Mouse (Mus musculus) MEL (cell line): ENCODE measurements around the gene Mslnl. TPM values are rescaled to one million over a fixed set of nuclear protein-coding genes. Genes with fewer than 3 reads are reported as not detected.

Experiments
- DNase-seq: peaks from one replicate; pipeline ENCODE4 v3.0.0; 2011; ENCODE audit warnings: low read depth, low spot score
- H3K27ac ChIP-seq: 2 replicates; pipeline ENCODE4 v1.5.1; 2012; ENCODE audit warnings: low read depth, mild to moderate bottlenecking, control low read depth, low read length, moderate library complexity; ENCODE audit not compliant: control insufficient read depth
- H3K27me3 ChIP-seq, 2 experiments: fragments of 150-350 bp in 1 of 2; sonication (generic) in 1 of 2; 2 replicates each; pipeline ENCODE4 v1.6.1; 2012; ENCODE audit warnings: low read length in 2 of 2, mild to moderate bottlenecking in 2 of 2, improper control_type of control experiment in 1 of 2, moderate library complexity in 1 of 2; ENCODE audit not compliant: insufficient read depth in 2 of 2, control insufficient read depth in 1 of 2
- H3K36me3 ChIP-seq, 2 experiments: 2 replicates each; pipeline ENCODE4 v1.6.1; 2012 to 2014; ENCODE audit warnings: low read length in 2 of 2, improper control_type of control experiment in 1 of 2, inconsistent platforms in 1 of 2, mild to moderate bottlenecking in 1 of 2; ENCODE audit not compliant: insufficient read depth in 2 of 2, control insufficient read depth in 1 of 2
- H3K4me1 ChIP-seq, 2 experiments: fragments of 150-350 bp in 1 of 2; sonication (generic) in 1 of 2; 2 replicates each; pipeline ENCODE4 v1.6.1; 2012; ENCODE audit warnings: low read length in 2 of 2, improper control_type of control experiment in 1 of 2, mild to moderate bottlenecking in 1 of 2; ENCODE audit not compliant: insufficient read depth in 2 of 2, control insufficient read depth in 1 of 2
- H3K4me3 ChIP-seq, 2 experiments: fragments of 150-350 bp in 1 of 2; sonication (generic) in 1 of 2; 2 replicates each; pipeline ENCODE4 v1.5.1; 2012; ENCODE audit warnings: low read depth in 2 of 2, low read length in 2 of 2, mild to moderate bottlenecking in 2 of 2, moderate library complexity in 2 of 2, control low read depth in 1 of 2, improper control_type of control experiment in 1 of 2; ENCODE audit not compliant: control insufficient read depth in 1 of 2, insufficient read depth in 1 of 2
- H3K79me2 ChIP-seq: 2 replicates; pipeline ENCODE4 v1.6.1; 2012; ENCODE audit warnings: mild to moderate bottlenecking, low read length, moderate library complexity; ENCODE audit not compliant: control insufficient read depth, poor library complexity, insufficient read depth
- H3K9ac ChIP-seq: 2 replicates; pipeline ENCODE4 v1.6.1; 2012; ENCODE audit warnings: low read depth, mild to moderate bottlenecking, control low read depth, low read length, moderate library complexity; ENCODE audit not compliant: control insufficient read depth, poor library complexity, severe bottlenecking
- H3K9me3 ChIP-seq: fragments of 150-350 bp; sonication (generic); replicated peaks from 2 replicates; pipeline ENCODE4 v1.6.1; 2012; ENCODE audit warnings: mild to moderate bottlenecking, low read length, improper control_type of control experiment, moderate library complexity; ENCODE audit not compliant: insufficient read depth
- CHD1 ChIP-seq: IDR thresholded peaks from 2 replicates; pipeline ENCODE4 v1.6.1; 2012; ENCODE audit warnings: low read depth, mild to moderate bottlenecking, inconsistent platforms, low read length, improper control_type of control experiment
- CHD2 ChIP-seq: IDR thresholded peaks from 2 replicates; pipeline ENCODE4 v1.6.1; 2011; ENCODE audit warnings: low read length, improper control_type of control experiment
- CTCF ChIP-seq, 3 experiments: IDR thresholded peaks in 2 of 3; conservative IDR thresholded peaks in 1 of 3; 2 replicates each; pipeline ENCODE4 v1.5.1; 2011 to 2012; ENCODE audit warnings: low read length in 3 of 3, low read depth in 2 of 3, mild to moderate bottlenecking in 2 of 3, improper control_type of control experiment in 1 of 3, inconsistent platforms in 1 of 3, mixed read lengths in 1 of 3, moderate library complexity in 1 of 3; ENCODE audit not compliant: control insufficient read depth in 1 of 3, insufficient read depth in 1 of 3, poor library complexity in 1 of 3, severe bottlenecking in 1 of 3
- ELF1 ChIP-seq: IDR thresholded peaks from 2 replicates; pipeline ENCODE4 v1.6.1; 2014; ENCODE audit warnings: low read depth, mild to moderate bottlenecking, inconsistent platforms, low read length, improper control_type of control experiment, moderate library complexity
- GABPA ChIP-seq: IDR thresholded peaks from 2 replicates; pipeline ENCODE4 v1.6.1; 2012; ENCODE audit warnings: low read depth, mild to moderate bottlenecking, inconsistent platforms, low read length, improper control_type of control experiment, moderate library complexity
- GATA1 ChIP-seq: IDR thresholded peaks from 2 replicates; pipeline ENCODE4 v1.6.1; 2011; ENCODE audit warnings: low read depth, low read length, improper control_type of control experiment
- MAFK ChIP-seq: IDR thresholded peaks from 2 replicates; pipeline ENCODE4 v1.6.1; 2011; ENCODE audit warnings: low read depth, mild to moderate bottlenecking, low read length, improper control_type of control experiment, borderline replicate concordance
- MXI1 ChIP-seq: IDR thresholded peaks from 2 replicates; pipeline ENCODE4 v1.6.1; 2011; ENCODE audit warnings: mild to moderate bottlenecking, low read depth, low read length, improper control_type of control experiment
- MYC ChIP-seq: IDR thresholded peaks from 2 replicates; pipeline ENCODE4 v1.6.1; 2011; ENCODE audit warnings: low read depth, mild to moderate bottlenecking, low read length, improper control_type of control experiment, moderate library complexity
- NRF1 ChIP-seq: IDR thresholded peaks from 2 replicates; pipeline ENCODE4 v1.6.1; 2014; ENCODE audit warnings: low read depth, mild to moderate bottlenecking, inconsistent platforms, low read length, improper control_type of control experiment, moderate library complexity; ENCODE audit not compliant: poor library complexity, insufficient read depth, severe bottlenecking
- POLR2AphosphoS2 ChIP-seq: IDR thresholded peaks from 2 replicates; pipeline ENCODE4 v1.6.1; 2011; ENCODE audit warnings: low read length, improper control_type of control experiment
- RAD21 ChIP-seq: IDR thresholded peaks from 2 replicates; pipeline ENCODE4 v1.6.1; 2011; ENCODE audit warnings: mild to moderate bottlenecking, low read depth, low read length, improper control_type of control experiment
- RCOR1 ChIP-seq: IDR thresholded peaks from 2 replicates; pipeline ENCODE4 v1.6.1; 2012; ENCODE audit warnings: low read depth, mild to moderate bottlenecking, inconsistent platforms, low read length, improper control_type of control experiment
- TBP ChIP-seq: IDR thresholded peaks from 2 replicates; pipeline ENCODE4 v1.8.0; 2011; ENCODE audit warnings: low read depth, low read length, improper control_type of control experiment
- USF2 ChIP-seq, 2 experiments: IDR thresholded peaks; 2 replicates each; pipeline ENCODE4 v1.6.1; 2011 to 2012; ENCODE audit warnings: improper control_type of control experiment in 2 of 2, low read length in 2 of 2, borderline replicate concordance in 1 of 2, inconsistent platforms in 1 of 2, low read depth in 1 of 2, mild to moderate bottlenecking in 1 of 2; ENCODE audit not compliant: insufficient read depth in 1 of 2
- ZKSCAN1 ChIP-seq: IDR thresholded peaks from 2 replicates; pipeline ENCODE4 v1.6.1; 2012; ENCODE audit warnings: low read depth, mild to moderate bottlenecking, inconsistent platforms, low read length, improper control_type of control experiment, moderate library complexity
- ZMIZ1 ChIP-seq: IDR thresholded peaks from 2 replicates; pipeline ENCODE4 v1.6.1; 2012; ENCODE audit warnings: low read depth, mild to moderate bottlenecking, inconsistent platforms, low read length, improper control_type of control experiment, moderate library complexity
- ZNF384 ChIP-seq: IDR thresholded peaks from 2 replicates; pipeline ENCODE4 v1.6.1; 2012; ENCODE audit warnings: low read depth, mild to moderate bottlenecking, inconsistent platforms, low read length, improper control_type of control experiment
- polyA plus RNA-seq, 2 experiments: library from polyadenylated mRNA; stranded (reverse) in 1 of 2; unstranded in 1 of 2; fragments of >175 nt in 1 of 2; fragments of >200 nt in 1 of 2; gene quantifications; 2 replicates each; pipeline versions ENCODE4 v1.2.1 to v1.2.4; 2012; ENCODE audit warnings: low replicate concordance in 2 of 2, low read depth in 1 of 2; ENCODE audit not compliant: insufficient read length in 2 of 2, insufficient read depth in 1 of 2, missing spikeins in 1 of 2
- total RNA-seq: library from RNA; depleted of rRNA; stranded (reverse); fragments of 300-350 nt; gene quantifications from 2 replicates; pipeline ENCODE4 v1.2.3, GENCODE M21; 2012

Mslnl gene
- total and polyA plus RNA-seq, 3 experiments, result 0.08 TPM; not detected in 1

DNA sequence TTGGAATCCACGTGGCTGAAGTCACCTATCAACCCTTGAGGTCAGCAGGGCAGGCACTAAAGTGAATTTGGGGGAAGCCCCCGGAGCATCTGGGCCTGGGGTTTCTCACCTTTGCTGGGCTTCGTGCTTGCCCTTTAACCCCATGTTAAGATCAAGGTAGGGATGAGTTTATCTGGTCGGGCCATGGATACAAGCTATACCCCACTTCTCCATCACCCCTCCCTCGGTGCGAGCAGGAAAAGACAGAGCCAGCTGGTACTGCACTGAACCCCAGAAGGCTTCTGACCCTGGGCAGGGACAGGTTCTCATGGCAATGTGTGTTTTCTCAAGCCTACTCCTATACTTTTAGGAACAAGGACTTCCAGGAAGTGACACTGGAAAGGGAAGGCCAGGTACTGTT, 45.5 kb downstream of the Mslnl start:
- Histone ChIP-seq H3K27ac (no peak overlapping the region), H3K36me3 (peaks cover 0 to 2% of the 10 kb centered on the region in 2 experiments; a peak in 2 of 4 replicates)

DNA sequence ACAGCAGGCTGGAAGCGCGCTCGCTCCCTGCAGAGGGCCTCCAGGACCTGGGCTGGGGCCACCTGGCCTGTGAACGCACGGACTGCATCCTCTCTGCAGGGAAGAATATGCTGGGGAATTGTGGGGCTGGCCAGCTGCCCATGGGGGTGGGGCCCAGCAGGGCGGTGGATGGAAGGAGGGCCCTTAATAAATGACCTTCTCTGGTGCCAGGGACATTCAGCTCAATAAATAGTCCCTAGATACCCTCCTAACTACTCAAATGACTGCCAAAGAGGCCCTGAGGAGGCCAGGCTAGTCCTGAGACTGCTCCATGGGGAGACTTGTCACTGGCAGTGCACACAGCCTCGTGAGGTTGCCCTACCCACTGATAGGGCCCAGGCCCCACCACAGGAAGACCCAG, 47.2 kb downstream of the Mslnl start:
- H3K9me3 ChIP-seq, result no peaks in the 10 kb centered on the region
- no peaks in the 10 kb centered on the region for H3K27me3 ChIP-seq
- H3K4me3 ChIP-seq, result no peak overlapping the region
- H3K36me3 ChIP-seq, result peaks cover 0 to 2% of the 10 kb centered on the region in 2 experiments; a peak in 2 of 4 replicates
- no peak overlapping the region for H3K9ac ChIP-seq
- no peaks in the 10 kb centered on the region for H3K79me2 ChIP-seq
- no peak overlapping the region for H3K27ac ChIP-seq
- DNase-seq, result no peak
- no peak for TF ChIP-seq MYC
- TF ChIP-seq ZKSCAN1, result no peak
- no peak for TF ChIP-seq ELF1
- no peak for TF ChIP-seq CHD1
- TF ChIP-seq NRF1, result no peak
- no peak for TF ChIP-seq GABPA
- TF ChIP-seq USF2 (IDR thresholded peaks at IDR 0.05; ENCODE audit: borderline replicate concordance in 1 of 2, insufficient read depth in 1 of 2, low read depth in 1 of 2, low read length in 2 of 2), result no peak
- no peak for TF ChIP-seq GATA1
- no peak for TF ChIP-seq ZMIZ1
- no peaks in the 10 kb centered on the region for H3K4me1 ChIP-seq

More for the DNA sequence above, 45.5 kb downstream of the Mslnl start:
- TF ChIP-seq ELF1 (0 out of 2 replicates have a peak, but pooled peaks have one; percentile 4), TBP (no peak), ZNF384 (no peak), USF2 (IDR thresholded peaks at IDR 0.05; ENCODE audit: borderline replicate concordance in 1 of 2, insufficient read depth in 1 of 2, low read depth in 1 of 2, low read length in 2 of 2) (no peak)
- DNase-seq, result no peak
- no peak overlapping the region for H3K4me3 ChIP-seq
- H3K79me2 ChIP-seq, result no peaks in the 10 kb centered on the region
- H3K9me3 ChIP-seq, result no peaks in the 10 kb centered on the region
- no peak overlapping the region for H3K9ac ChIP-seq
- no peaks in the 10 kb centered on the region for H3K4me1 ChIP-seq
- H3K27me3 ChIP-seq, result no peaks in the 10 kb centered on the region

DNA sequence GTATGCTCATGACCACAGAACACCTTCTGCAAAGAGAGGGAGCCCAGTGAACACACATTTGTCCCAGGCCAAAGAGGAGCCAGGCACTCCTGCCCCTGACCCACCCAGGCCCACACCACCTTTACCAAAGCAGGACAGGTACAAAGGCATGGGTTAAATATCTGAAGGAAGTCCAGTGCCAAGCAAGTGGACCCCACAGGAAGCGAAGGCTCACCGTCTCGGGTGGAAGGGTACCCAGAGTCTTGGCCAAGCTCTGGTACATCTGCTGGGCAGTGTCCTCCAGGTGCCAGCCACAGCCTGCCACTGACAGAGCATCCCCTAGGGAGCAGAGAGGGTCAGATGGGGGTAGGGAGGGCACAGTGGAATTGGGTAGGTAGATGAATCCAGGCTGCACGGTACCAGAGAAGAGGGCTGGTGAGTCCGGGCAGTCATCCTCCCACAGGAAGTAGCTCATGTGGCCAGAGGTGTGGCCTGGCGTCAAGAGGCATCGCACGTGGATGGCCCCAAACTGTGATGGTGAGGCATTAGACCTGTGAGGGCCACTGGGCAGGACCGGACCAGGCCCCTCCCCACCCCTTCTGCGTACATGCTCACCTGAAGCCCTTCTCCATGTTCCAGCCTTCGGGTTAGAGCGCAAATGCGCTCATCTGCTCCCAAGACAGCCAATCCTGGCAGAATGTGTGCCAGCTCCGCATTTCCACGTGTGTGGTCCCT, 48.2 kb downstream of the Mslnl start:
- H3K27me3 ChIP-seq, result no peaks in the 10 kb centered on the region
- H3K9me3 ChIP-seq, result no peaks in the 10 kb centered on the region
- no peak overlapping the region; a peak in 1 of 4 replicates for H3K4me3 ChIP-seq
- peaks cover 0 to 2% of the 10 kb centered on the region in 2 experiments; a peak in 2 of 4 replicates for H3K36me3 ChIP-seq
- H3K27ac ChIP-seq, result no peak overlapping the region
- no peaks in the 10 kb centered on the region for H3K4me1 ChIP-seq
- no peak for TF ChIP-seq CHD1
- TF ChIP-seq CTCF (IDR thresholded peaks at IDR 0.05 in 2 of 3, conservative IDR thresholded peaks at IDR 0.05 in 1 of 3; ENCODE audit: control insufficient read depth in 1 of 3, insufficient read depth in 1 of 3, low read depth in 2 of 3, low read length in 3 of 3, poor library complexity in 1 of 3, severe bottlenecking in 1 of 3), result no peak
- no peak for TF ChIP-seq MYC
- TF ChIP-seq MAFK, result no peak
- TF ChIP-seq CHD2, result no peak
- no peak for TF ChIP-seq ELF1
- TF ChIP-seq MXI1, result no peak
- TF ChIP-seq RAD21, result no peak
- TF ChIP-seq POLR2AphosphoS2, result no peak
- TF ChIP-seq GABPA, result no peak
- no peak for TF ChIP-seq RCOR1
- H3K79me2 ChIP-seq, result no peaks in the 10 kb centered on the region
- peak overlapping the region; percentile 60; the same call in 1 of the 2 replicates for H3K9ac ChIP-seq
- no peak for DNase-seq
